Mouse (Mus musculus): ENCODE results near the gene Bhlha15. TPM values are rescaled to one million over a fixed set of nuclear protein-coding genes. Genes with fewer than 3 reads are reported as not detected.

Gene Bhlha15
- polyA plus RNA-seq, 1 experiment from 2014 or later: 0.14 TPM

- no peak overlapping the region for H3K4me2 ChIP-seq (replicated peaks)
- WGBS: 91% methylated on average over 5 of the region's 5 CpGs
- H3K4me1 ChIP-seq: peaks cover 32% of the 10 kb centered on the region
- H3K27me3 ChIP-seq: no peaks in the 10 kb centered on the region
- H3K9me3 ChIP-seq: no peaks in the 10 kb centered on the region
- H3K36me3 ChIP-seq: no peaks in the 10 kb centered on the region; the same call in 1 of the 2 replicates
- ATAC-seq (replicated peaks): no peak
- H3K27ac ChIP-seq (replicated peaks): no peak overlapping the region
- H3K4me3 ChIP-seq: no peak overlapping the region
- no peak overlapping the region for H3K9ac ChIP-seq (replicated peaks)
Measured at GRCm38 (mm10) chr5:144219936-144220335, 29.9 kb downstream of the Bhlha15 start.

- 72% methylated on average over 4 of the region's 4 CpGs for WGBS
- no peaks in the 10 kb centered on the region for H3K27me3 ChIP-seq
- H3K4me3 ChIP-seq: no peak overlapping the region
- no peak overlapping the region for H3K9ac ChIP-seq (replicated peaks)
- peaks cover 33% of the 10 kb centered on the region for H3K4me1 ChIP-seq
- no peaks in the 10 kb centered on the region for H3K36me3 ChIP-seq
- no peaks in the 10 kb centered on the region for H3K9me3 ChIP-seq
- no peak overlapping the region for H3K27ac ChIP-seq (replicated peaks)
- no peak for ATAC-seq (replicated peaks)
- H3K4me2 ChIP-seq (replicated peaks): no peak overlapping the region
Measured at GRCm38 (mm10) chr5:144221305-144221704, 31.2 kb downstream of the Bhlha15 start.

- ATAC-seq (replicated peaks): peak; percentile 81
- Histone ChIP-seq H3K9me3 (no peaks in the 10 kb centered on the region), H3K36me3 (no peaks in the 10 kb centered on the region), H3K4me1 (peaks cover 33% of the 10 kb centered on the region), H3K4me2 (replicated peaks) (peak overlapping the region; percentile 84), H3K4me3 (peak overlapping the region; percentile 82), H3K27me3 (no peaks in the 10 kb centered on the region), H3K27ac (replicated peaks) (peak overlapping the region; percentile 82), H3K9ac (replicated peaks) (peak overlapping the region; percentile 75)
- WGBS: 3% methylated on average over 25 of the region's 25 CpGs
Measured at GRCm38 (mm10) chr5:144222811-144223502, 32.9 kb downstream of the Bhlha15 start.

- 1% methylated on average over 37 of the region's 37 CpGs for WGBS
- Histone ChIP-seq H3K36me3 (no peaks in the 10 kb centered on the region), H3K9me3 (no peaks in the 10 kb centered on the region), H3K9ac (replicated peaks) (peak within 1 kb of the TSS; percentile 75), H3K4me1 (peaks cover 33% of the 10 kb centered on the region), H3K27me3 (no peaks in the 10 kb centered on the region), H3K27ac (replicated peaks) (peak within 1 kb of the TSS; percentile 82), H3K4me3 (peak within 1 kb of the TSS; percentile 82), H3K4me2 (replicated peaks) (peak within 1 kb of the TSS; percentile 84)
- ATAC-seq (replicated peaks): peak; percentile 98
Measured at GRCm38 (mm10) chr5:144223503-144223862, 33.4 kb downstream of the Bhlha15 start, which contains the start of gene Tecpr1. Gene Tecpr1 (minus strand): TSS chr5:144223615.

DNA sequence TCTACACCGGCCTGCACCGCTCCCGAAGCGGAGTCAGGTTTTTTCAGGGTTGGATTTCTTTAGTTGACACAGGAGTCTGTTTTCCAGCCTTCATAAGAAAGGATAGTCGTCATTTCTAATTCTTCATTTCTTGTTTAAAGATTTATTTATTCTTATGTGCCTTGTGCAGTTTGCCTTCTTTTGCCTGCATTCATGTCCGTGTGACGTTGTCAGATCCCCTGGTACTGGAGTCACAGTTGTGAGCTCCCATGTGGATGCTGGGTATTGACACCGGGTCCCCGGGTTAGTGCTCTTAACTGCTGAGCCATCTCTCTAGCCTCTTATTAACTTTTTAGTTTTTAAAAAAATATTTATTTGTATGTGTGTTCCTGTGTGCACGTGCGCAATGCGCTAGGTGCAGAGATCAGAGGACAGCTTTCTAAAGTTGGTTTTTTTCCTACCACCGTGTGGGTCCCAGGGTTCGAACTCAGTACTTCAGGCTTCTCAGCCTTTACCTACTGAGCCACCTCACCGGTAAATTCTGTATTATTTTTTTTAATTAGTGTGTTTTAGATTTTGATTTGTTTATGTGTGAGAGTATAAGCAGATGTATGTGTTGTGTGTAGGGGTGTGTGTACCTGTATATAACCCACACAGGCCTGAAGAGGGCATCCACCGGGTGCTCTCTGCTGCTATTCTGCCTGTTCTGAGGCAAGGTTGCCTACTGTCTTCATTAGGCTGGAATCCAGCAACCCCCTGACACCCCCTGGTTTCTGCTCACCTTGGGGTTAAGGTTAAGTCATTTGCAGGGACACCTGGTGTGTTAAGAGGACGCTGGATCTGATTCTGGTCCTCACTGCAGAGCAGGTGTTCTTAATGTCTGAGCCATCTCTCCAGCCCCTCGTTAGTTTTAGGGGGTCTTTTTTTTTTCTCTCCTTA is 34.1 kb downstream of the Bhlha15 start:
- 24% methylated on average over 18 of the region's 18 CpGs for WGBS
- Histone ChIP-seq H3K9me3 (no peaks in the 10 kb centered on the region), H3K36me3 (no peaks in the 10 kb centered on the region), H3K27me3 (no peaks in the 10 kb centered on the region), H3K4me2 (replicated peaks) (peak overlapping the region; percentile 84), H3K9ac (replicated peaks) (peak overlapping the region; percentile 75), H3K4me3 (peak overlapping the region; percentile 82), H3K4me1 (peaks cover 33% of the 10 kb centered on the region), H3K27ac (replicated peaks) (peak overlapping the region; percentile 82)
- 0 out of 2 replicates have a peak, but pooled peaks have one; percentile 39 for ATAC-seq (replicated peaks)

DNA sequence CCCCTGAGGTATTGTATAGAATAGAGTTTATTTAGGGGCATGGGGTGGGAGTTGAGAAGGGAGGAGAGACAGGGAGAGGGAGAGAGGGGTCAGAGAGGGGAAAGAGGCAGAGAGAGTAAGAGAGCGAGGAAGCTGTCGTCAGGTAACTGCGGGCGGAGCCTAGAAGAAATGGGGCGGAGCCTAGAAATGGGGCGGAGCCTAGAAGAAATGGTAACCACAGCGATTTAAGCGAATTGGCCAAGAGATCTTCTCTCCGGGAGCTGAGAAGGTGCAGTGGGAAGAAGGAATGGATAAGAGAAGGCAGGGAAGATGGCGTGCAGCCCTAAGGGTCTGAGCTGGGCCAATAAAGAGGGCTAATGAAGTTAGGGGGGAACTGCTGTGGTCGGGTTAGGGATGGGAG is 36.1 kb downstream of the Bhlha15 start:
- H3K4me2 ChIP-seq (replicated peaks): no peak overlapping the region
- no peaks in the 10 kb centered on the region for H3K36me3 ChIP-seq
- peaks cover 29% of the 10 kb centered on the region for H3K4me1 ChIP-seq
- H3K9ac ChIP-seq (replicated peaks): no peak overlapping the region
- WGBS: 27% methylated on average over 11 of the region's 11 CpGs
- no peaks in the 10 kb centered on the region for H3K9me3 ChIP-seq
- no peak overlapping the region for H3K27ac ChIP-seq (replicated peaks)
- H3K4me3 ChIP-seq: no peak overlapping the region
- H3K27me3 ChIP-seq: no peaks in the 10 kb centered on the region
- ATAC-seq (replicated peaks): no peak

GRCm38 (mm10) chr5:144230216-144230615 is 40.1 kb downstream of the Bhlha15 start:
- no peak overlapping the region for H3K4me3 ChIP-seq
- no peaks in the 10 kb centered on the region for H3K9me3 ChIP-seq
- no peaks in the 10 kb centered on the region for H3K27me3 ChIP-seq
- H3K4me2 ChIP-seq (replicated peaks): no peak overlapping the region
- H3K4me1 ChIP-seq: no peaks in the 10 kb centered on the region
- H3K9ac ChIP-seq (replicated peaks): no peak overlapping the region
- ATAC-seq (replicated peaks): no peak
- no peak overlapping the region for H3K27ac ChIP-seq (replicated peaks)
- 87% methylated on average over 7 of the region's 7 CpGs for WGBS
- H3K36me3 ChIP-seq: no peaks in the 10 kb centered on the region

- ATAC-seq (replicated peaks): no peak
- Histone ChIP-seq H3K9ac (replicated peaks) (no peak overlapping the region), H3K4me1 (no peaks in the 10 kb centered on the region), H3K27ac (replicated peaks) (no peak overlapping the region), H3K4me3 (no peak overlapping the region), H3K4me2 (replicated peaks) (no peak overlapping the region), H3K36me3 (no peaks in the 10 kb centered on the region), H3K27me3 (no peaks in the 10 kb centered on the region), H3K9me3 (no peaks in the 10 kb centered on the region)
- 88% methylated on average over 1 of the region's 1 CpGs for WGBS
Measured at GRCm38 (mm10) chr5:144231410-144231809, 41.3 kb downstream of the Bhlha15 start.

DNA sequence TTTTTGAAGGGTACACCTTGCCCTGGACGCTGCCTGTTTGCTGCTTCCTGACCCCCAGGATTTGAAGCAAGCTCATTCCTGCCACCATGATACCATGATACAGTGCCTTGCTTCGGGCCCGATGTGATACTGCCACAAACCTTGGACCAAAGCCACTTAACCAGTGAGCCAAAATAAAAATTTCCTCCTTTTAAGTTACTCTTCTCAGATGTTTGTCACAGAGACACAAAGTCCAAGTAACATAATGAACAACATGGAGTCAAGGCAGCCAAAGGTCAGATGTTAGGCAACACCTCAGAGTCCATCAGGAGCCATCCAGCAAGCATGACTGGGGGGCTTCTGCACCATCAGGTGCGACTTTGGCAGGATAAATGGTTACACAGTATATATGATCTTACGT is 42.4 kb downstream of the Bhlha15 start:
- H3K4me3 ChIP-seq: no peak overlapping the region
- no peak for ATAC-seq (replicated peaks)
- H3K27ac ChIP-seq (replicated peaks): no peak overlapping the region
- WGBS: 87% methylated on average over 5 of the region's 5 CpGs
- H3K9me3 ChIP-seq: no peaks in the 10 kb centered on the region
- no peak overlapping the region for H3K9ac ChIP-seq (replicated peaks)
- H3K27me3 ChIP-seq: no peaks in the 10 kb centered on the region
- no peak overlapping the region for H3K4me2 ChIP-seq (replicated peaks)
- H3K4me1 ChIP-seq: no peaks in the 10 kb centered on the region
- no peaks in the 10 kb centered on the region for H3K36me3 ChIP-seq

- Histone ChIP-seq H3K4me3 (no peak overlapping the region), H3K4me1 (no peaks in the 10 kb centered on the region), H3K36me3 (no peaks in the 10 kb centered on the region), H3K4me2 (replicated peaks) (no peak overlapping the region), H3K9me3 (no peaks in the 10 kb centered on the region), H3K27ac (replicated peaks) (no peak overlapping the region), H3K27me3 (no peaks in the 10 kb centered on the region), H3K9ac (replicated peaks) (no peak overlapping the region)
- no peak for ATAC-seq (replicated peaks)
- 78% methylated on average over 6 of the region's 6 CpGs for WGBS
Measured at GRCm38 (mm10) chr5:144234222-144234621, 44.1 kb downstream of the Bhlha15 start.

DNA sequence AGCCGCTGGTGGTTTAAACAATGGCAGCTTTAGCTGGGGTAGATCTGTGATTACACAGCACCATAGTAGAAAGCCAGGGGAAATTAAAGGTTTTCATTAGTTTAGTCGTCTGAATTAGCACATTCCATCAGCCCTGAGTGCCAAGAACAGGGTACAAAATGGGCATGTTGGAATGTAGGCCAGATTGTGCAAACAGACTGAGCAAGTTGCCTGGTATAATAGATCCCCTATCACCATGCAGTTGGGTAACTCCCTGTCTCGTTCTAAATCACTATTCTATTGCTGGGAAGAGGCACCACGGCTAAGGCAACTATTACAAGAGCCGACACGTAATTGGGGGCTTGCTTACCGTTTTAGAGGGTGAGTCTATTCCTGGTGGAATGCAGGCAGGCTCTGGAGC is 44.6 kb downstream of the Bhlha15 start:
- Histone ChIP-seq H3K4me3 (no peak overlapping the region), H3K27me3 (no peaks in the 10 kb centered on the region), H3K9me3 (no peaks in the 10 kb centered on the region), H3K36me3 (no peaks in the 10 kb centered on the region), H3K27ac (replicated peaks) (no peak overlapping the region), H3K9ac (replicated peaks) (no peak overlapping the region), H3K4me1 (no peaks in the 10 kb centered on the region), H3K4me2 (replicated peaks) (no peak overlapping the region)
- WGBS: 74% methylated on average over 7 of the region's 7 CpGs
- no peak for ATAC-seq (replicated peaks)

GRCm38 (mm10) chr5:144238969-144239368 is 48.9 kb downstream of the Bhlha15 start:
- no peaks in the 10 kb centered on the region for H3K27me3 ChIP-seq
- H3K4me1 ChIP-seq: no peaks in the 10 kb centered on the region
- H3K4me2 ChIP-seq (replicated peaks): no peak overlapping the region
- H3K27ac ChIP-seq (replicated peaks): no peak overlapping the region
- H3K36me3 ChIP-seq: no peaks in the 10 kb centered on the region
- no peak overlapping the region for H3K4me3 ChIP-seq
- H3K9me3 ChIP-seq: no peaks in the 10 kb centered on the region
- no peak for ATAC-seq (replicated peaks)
- 90% methylated on average over 1 of the region's 1 CpGs for whole genome bisulfite sequencing
- H3K9ac ChIP-seq (replicated peaks): no peak overlapping the region

Data from forebrain, embryonic 15.5 days (tissue).